Mouse (Mus musculus) left cerebral cortex, adult 11 months (tissue): Measurements from ENCODE around the gene Capza2.
"Not testable (repeated sequence)": the region's sequence is repeated elsewhere in the genome, so short reads cannot be mapped to it uniquely, and the experiment has no call there.

Source experiments
- DNase-seq: peaks from one replicate; pipeline ENCODE4 v3.0.0; 2022; ENCODE audit warnings: low spot score

The Capza2 gene

GRCm38 (mm10) chr6:17640031-17640430 is 4.0 kb downstream of the Capza2 start:
- no peak for DNase-seq

DNA sequence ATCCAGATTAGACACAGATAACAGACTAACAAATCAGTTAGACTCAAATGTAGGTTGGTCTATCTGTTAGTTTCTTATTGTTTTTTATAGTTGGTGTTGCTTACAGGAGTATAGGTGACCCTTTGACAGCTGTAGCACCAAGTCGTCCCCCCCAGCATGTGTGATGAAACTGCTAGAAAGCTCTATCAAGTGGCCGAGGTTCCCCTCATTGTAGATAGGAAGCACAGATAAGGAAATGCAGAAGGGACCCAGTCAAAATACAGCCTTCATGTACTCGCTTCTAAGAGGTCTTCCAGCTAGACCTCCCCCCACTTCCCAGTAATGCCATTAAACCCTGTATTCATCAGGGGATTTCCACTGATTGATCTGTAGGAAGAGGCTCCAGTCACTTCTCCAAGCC is 6.7 kb downstream of the Capza2 start:
- no peak for DNase-seq

- DNase-seq: no peak
Observed at GRCm38 (mm10) chr6:17646107-17646506, 10.1 kb downstream of the Capza2 start.

DNA sequence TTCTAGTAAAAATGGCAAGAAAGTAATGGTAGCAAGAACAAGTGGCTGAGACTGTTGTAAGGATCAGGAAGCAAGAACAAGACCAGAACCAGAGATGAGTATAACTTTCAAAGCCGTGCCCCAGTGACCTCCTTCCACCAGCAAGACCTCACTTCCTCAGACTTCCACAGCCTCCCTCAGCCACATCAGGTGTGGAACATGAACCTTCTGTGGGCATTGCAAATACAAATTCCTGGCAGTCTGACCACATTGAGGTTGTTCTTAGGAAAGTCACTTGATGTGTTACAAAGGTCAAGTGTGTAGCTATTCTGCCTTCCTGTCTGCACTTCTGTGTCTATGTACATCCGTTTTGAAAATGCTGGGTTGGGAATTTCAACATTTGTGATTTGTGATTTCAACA is 16.1 kb downstream of the Capza2 start:
- no peak for DNase-seq

GRCm38 (mm10) chr6:17655080-17655479 is 19.0 kb downstream of the Capza2 start:
- DNase-seq: no peak

DNA sequence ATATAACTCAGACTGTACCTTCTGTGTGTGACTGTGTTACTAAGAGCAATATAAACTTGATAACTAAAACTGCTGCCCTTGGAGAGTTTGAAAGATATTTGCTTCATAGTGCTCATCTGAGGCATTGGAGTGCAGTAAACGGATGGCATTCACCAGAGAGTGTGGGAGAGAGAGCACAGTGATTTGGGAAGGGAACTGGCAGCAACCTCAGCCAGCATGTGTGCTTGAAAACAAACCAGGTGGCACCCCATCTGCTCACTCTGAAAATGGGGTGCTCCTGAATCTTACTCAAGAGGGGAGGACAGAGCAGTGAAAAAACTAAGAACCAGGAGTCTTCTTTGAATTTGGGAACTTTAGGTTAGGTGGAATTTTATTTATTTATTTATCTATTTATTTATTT is 21.3 kb downstream of the Capza2 start:
- DNase-seq: no peak

- DNase-seq: no peak
Observed at GRCm38 (mm10) chr6:17665348-17665747, 29.3 kb downstream of the Capza2 start.

- no peak for DNase-seq
Observed at GRCm38 (mm10) chr6:17666024-17666423, 30.0 kb downstream of the Capza2 start.

DNA sequence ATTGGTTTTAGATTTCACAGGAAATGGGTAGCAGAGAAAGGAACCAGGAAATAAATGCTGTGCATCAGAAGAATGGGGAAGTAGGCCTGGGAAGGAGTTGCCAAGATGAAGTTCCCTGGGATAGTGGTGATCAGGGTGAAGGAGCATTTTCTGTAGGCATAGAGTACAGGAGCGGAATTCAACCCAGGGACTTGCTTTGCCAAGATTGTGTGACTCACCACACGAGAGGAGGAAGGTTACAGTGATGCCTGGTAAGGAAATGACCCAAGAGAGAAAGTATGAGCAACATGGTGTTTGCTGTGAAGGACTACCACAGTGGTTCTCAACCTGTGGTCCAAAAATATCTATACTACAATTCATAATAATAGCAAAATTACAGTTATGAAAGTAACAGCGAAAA is 31.8 kb downstream of the Capza2 start:
- DNase-seq: no peak

- no peak for DNase-seq
Observed at GRCm38 (mm10) chr6:17668334-17668733, 32.3 kb downstream of the Capza2 start.

GRCm38 (mm10) chr6:17669826-17670225 is 33.8 kb downstream of the Capza2 start:
- DNase-seq: no peak

DNA sequence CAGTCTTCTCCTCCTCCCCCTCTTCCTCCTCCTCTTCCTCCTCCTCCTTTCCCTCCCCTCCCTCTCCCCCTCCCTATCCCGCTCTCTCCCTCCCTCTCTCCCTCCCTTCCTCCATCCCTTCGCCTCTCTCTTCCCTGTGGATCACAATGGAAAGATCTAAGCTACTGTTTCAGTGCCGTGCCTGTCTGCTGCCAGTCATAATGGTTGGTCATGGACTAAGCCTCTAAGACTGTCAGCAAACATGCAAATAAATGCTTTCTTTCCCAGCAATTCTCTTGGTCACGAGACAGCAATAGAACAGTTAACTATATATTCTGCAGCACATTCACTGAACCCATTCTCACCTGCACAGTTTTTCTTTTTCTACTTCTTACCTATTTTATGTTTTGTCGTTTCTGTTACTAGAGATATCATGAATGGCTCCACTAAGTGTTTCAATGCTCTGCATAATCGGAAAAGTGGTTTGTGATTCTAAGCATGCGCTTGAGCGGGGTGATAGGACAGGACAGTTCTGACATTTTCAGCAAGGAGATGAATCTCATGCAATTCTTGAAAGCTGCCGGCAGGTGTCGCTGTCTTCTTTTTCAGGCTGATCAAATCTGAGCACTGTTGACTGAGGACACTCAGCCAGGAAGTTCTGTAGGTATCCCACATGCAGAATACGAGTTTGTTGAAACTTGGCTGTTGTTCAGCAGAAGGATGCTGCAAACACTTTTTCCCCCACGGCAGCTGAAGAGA is 39.2 kb downstream of the Capza2 start:
- no peak for DNase-seq

GRCm38 (mm10) chr6:17677008-17677407 is 41.0 kb downstream of the Capza2 start:
- no peak for DNase-seq

- no peak for DNase-seq
Observed at GRCm38 (mm10) chr6:17680266-17680925, 44.4 kb downstream of the Capza2 start.

DNA sequence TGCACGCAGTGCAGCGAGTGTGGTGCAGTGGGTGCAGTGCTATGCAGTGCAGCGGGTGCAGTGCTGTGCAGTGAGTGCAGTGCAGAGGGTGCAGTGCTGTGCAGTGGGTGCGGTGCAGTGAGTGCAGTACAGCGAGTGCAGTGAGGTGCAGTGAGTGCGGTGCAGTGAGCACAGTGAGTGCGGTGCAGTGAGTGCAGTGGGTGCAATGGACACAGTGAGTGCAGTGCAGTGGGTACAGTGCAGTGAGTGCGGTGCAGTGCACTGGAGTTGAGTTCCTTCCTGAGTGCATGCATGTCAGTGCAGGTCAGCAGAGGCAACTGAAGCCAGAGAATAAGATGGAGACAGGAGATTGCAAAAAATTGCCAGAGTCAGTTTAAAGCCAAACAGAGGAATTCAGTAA is 45.8 kb downstream of the Capza2 start:
- no peak for DNase-seq

DNA sequence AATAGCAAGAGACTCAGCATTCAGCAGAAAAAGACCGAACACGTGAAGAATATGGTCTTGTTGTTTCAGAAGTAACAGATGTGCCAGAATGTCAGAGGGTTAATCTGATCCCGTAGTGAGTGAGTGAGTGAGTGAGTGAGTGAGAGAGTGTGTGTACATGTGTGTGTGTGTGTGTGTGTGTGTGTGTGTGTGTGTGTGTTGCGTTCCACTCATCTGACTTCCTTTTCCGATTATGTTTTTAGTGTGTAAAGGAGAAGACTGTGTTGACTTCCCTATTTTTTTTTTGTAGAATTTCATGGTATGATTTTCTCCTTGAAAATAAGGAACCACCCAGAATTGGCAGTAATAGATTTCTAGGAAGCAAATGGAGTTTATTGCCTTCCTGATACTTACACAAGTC is 52.6 kb downstream of the Capza2 start:
- DNase-seq: no peak

DNA sequence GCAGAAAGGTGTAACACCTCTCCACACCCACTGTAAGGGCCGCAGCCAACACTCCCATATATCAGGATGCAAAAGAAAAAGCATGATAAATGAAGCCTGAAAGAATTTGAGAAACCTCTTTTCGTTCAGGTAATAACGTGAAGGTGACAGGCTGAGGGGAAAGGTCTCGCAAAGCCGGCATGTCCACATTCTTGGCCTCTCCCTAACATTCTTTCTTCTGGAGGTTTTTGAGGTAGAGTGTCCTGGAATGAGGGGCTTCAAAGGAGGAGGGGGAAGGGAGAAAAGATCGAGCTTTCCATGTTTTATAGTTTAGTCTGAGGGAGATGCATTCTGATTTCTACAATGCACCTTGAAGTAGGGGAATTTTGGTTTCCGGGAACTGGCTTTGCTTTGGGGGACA is 56.6 kb downstream of the Capza2 start, which contains the start of gene St7:
Gene St7, plus strand, starts transcription at position 287 of the 400 bp plus-strand sequence.
- DNase-seq: no peak

DNA sequence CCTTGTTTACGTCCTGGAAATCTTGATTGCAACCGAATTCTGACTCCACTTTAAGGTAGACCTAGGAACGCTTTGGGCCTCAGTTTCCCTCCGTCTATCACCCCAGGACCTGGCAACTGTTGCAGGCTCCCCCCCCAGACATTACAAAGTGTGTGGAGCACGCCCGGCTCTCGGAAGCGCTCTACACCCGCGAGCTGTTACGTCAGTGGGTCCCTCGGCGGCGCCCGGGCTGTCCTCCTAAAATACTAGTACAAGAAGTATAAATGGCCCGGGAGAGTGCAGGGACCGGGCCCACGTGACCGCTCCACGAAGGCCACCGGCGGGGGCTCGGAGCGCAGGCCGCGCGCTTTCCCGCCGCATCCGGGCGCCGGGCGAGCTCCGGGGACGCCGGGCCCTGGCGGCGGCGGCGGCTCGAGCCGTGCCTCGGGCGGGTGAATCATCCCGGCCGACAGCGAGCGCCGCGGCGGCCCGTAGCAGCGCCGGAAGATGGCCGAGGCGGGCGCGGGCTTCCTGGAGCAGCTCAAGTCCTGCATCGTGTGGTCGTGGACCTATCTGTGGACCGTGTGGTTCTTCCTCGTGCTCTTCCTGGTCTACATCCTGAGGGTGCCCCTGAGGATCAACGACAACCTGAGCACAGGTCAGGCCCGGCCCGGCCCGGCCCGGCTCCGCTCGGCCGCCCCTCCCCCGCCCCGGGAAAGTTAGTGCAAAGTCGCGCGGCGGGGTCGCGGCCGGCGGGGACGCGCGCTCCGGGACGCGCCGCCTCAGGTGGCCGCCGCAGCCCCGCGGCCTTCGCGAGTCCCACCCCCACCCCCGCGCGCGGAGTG is 57.9 kb downstream of the Capza2 start:
- peak; percentile 21 for DNase-seq

GRCm38 (mm10) chr6:17694550-17694951 is 58.5 kb downstream of the Capza2 start:
- DNase-seq: peak; percentile 22

DNA sequence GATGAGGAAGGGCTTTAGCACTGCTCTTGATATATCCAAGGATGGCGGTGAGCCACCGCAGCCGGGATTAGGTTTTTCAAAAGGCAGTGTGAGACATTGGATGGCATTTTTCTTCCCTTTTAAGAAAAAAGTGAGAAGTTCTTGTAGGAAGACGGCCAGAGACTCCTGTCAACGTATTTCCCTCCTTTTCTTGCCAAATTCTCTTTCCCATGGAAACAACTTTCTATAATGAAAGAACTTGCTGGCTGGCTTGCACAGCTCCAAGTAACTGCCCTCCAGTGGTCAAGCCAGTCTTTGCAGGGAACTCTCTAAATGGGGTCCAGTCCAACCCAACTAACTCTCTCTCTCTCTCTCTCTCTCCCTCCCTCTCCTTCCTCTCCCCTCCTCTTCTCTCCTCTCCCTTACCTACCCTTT is 60.3 kb downstream of the Capza2 start:
- DNase-seq: peak; percentile 33

DNA sequence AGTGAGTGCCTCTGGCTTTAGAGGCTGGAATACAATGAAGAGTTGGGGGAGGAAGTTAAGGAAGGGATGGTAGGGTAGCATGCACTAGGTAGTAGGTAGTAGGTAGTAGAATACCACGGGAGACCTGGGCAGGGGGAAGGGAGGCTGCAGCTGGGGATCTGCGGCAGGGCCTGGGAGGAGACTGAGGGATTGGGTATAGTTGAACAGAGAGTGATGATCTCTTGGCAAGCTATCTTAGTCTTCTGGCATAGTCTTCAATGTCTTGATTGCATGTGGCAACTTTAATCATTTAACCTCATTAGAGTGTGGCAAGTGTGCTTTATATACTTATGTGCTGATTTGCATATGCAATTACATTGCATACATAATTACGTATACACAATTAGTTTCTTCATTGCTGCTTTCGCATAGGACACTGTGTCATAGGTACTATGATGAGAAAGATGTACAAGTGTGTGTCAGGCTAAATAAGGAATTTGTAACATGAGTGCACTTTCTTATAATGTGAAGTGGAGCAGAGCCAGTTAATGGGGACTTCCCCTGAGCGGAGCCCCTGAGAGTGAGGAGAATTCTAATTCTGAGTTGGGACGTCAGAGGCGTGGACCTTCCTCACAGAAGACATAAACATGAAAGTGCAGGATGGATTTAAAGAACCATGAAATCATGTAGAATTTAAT is 65.0 kb downstream of the Capza2 start:
- DNase-seq: no peak

GRCm38 (mm10) chr6:17704038-17704437 is 68.0 kb downstream of the Capza2 start:
- DNase-seq: not testable (repeated sequence)
